Mouse (Mus musculus) neural tube, embryonic 15.5 days (tissue): ENCODE measurements at regions not wholly inside any gene's neighbourhood (a gene's known extent, or its start where the extent isn't known, plus 50 kb on each side); places are given as distances from the start of the nearest gene placed in this dataset.
"Not testable (repeated sequence)": the region's sequence is repeated elsewhere in the genome, so short reads cannot be mapped to it uniquely, and the experiment has no call there.

ENCODE experiments used
- ATAC-seq: fragments of 200-750 bp; cut with Nextera tagmentation; 2 replicates; pipeline ENCODE4 v1.8.0; 2017; ENCODE audit warnings: mild to moderate bottlenecking, moderate TSS enrichment, moderate library complexity; ENCODE audit not compliant: low FRiP score
- H3K27ac ChIP-seq: fragments of 300-500 bp; sonication (generic); replicated peaks from 2 replicates; pipeline ENCODE4 v1.5.1; 2015; ENCODE audit warnings: mild to moderate bottlenecking, inconsistent platforms
- H3K27me3 ChIP-seq: fragments of 300-500 bp; sonication (generic); replicated peaks from 2 replicates; pipeline ENCODE4 v1.6.1; 2015; ENCODE audit warnings: inconsistent platforms
- H3K36me3 ChIP-seq: fragments of 300-500 bp; sonication (generic); 2 replicates; pipeline ENCODE4 v1.6.1; 2015; ENCODE audit warnings: inconsistent platforms
- H3K4me1 ChIP-seq: fragments of 300-500 bp; sonication (generic); 2 replicates; pipeline ENCODE4 v1.6.1; 2015; ENCODE audit warnings: inconsistent platforms
- H3K4me2 ChIP-seq: fragments of 300-500 bp; sonication (generic); 2 replicates; pipeline ENCODE4 v1.6.1; 2015; ENCODE audit warnings: inconsistent platforms, mild to moderate bottlenecking, moderate library complexity
- H3K4me3 ChIP-seq: fragments of 300-500 bp; sonication (generic); replicated peaks from 2 replicates; pipeline ENCODE4 v1.5.1; 2015; ENCODE audit warnings: mild to moderate bottlenecking, inconsistent platforms
- H3K9ac ChIP-seq: fragments of 300-500 bp; sonication (generic); replicated peaks from 2 replicates; pipeline ENCODE4 v1.6.1; 2015; ENCODE audit warnings: mild to moderate bottlenecking, inconsistent platforms
- H3K9me3 ChIP-seq: fragments of 300-500 bp; sonication (generic); replicated peaks from 2 replicates; pipeline ENCODE4 v1.6.1; 2016; ENCODE audit warnings: inconsistent platforms
- WGBS: fragments of 180-500 bp; shearing (Covaris S2); methylation state at CpG from one replicate; pipeline ENCODE4 v1.1.7; 2015; ENCODE audit warnings: mixed read lengths; 5-methylcytosine and 5-hydroxymethylcytosine counted together

DNA sequence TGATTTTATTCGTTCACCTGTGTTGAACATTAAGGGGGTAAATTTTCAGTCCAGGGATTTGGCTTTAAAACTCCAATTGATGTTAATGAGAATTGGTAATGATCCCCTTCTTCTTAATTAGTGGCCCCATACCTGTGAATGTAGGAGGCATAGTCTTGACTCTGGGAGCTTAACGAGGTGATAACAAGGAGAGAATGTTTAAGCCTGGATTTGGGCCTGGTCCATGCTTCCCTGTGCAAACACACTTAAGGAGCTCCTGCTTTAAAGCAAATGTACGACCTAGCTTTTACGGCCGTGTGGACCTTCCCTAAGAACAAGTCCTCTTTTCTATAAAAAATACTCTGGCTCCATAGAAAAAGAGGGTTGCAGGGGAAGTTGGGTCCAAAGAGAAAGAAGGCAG lies 206.1 kb upstream of the Zfp770 start:
- Histone ChIP-seq H3K27me3 (no peaks in the 10 kb centered on the region), H3K27ac (no peak overlapping the region), H3K36me3 (no peaks in the 10 kb centered on the region), H3K9me3 (no peaks in the 10 kb centered on the region), H3K9ac (no peak overlapping the region), H3K4me1 (no peaks in the 10 kb centered on the region), H3K4me2 (no peak overlapping the region), H3K4me3 (no peak overlapping the region)
- 49% methylated on average over 5 of the region's 5 CpGs for WGBS
- ATAC-seq = no peak

DNA sequence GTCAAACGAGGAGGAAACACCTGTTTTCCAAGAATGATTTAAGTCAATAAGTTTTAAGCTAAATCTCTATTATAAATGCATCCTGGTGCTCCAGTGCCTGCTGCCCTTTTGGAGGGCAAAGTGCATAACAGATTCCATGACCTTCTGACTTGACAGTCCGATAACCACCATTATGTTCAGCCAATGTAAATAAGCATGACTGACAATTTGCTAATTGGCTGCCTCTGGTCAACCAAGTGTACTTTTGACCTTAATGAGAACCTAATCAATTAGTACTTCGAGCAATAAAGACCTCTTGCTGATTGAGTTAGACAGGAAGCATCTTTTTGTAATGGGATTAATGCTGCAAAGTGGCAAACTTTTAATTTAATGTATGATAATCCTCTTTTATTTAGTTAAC lies 183.3 kb upstream of the Zfp770 start:
- H3K27me3 ChIP-seq = no peaks in the 10 kb centered on the region
- no peak for ATAC-seq
- no peak overlapping the region for H3K4me2 ChIP-seq
- no peak overlapping the region for H3K4me3 ChIP-seq
- no peaks in the 10 kb centered on the region for H3K4me1 ChIP-seq
- H3K27ac ChIP-seq = no peak overlapping the region
- 47% methylated on average over 3 of the region's 3 CpGs for WGBS
- no peaks in the 10 kb centered on the region for H3K36me3 ChIP-seq
- no peak overlapping the region for H3K9ac ChIP-seq
- no peaks in the 10 kb centered on the region for H3K9me3 ChIP-seq

DNA sequence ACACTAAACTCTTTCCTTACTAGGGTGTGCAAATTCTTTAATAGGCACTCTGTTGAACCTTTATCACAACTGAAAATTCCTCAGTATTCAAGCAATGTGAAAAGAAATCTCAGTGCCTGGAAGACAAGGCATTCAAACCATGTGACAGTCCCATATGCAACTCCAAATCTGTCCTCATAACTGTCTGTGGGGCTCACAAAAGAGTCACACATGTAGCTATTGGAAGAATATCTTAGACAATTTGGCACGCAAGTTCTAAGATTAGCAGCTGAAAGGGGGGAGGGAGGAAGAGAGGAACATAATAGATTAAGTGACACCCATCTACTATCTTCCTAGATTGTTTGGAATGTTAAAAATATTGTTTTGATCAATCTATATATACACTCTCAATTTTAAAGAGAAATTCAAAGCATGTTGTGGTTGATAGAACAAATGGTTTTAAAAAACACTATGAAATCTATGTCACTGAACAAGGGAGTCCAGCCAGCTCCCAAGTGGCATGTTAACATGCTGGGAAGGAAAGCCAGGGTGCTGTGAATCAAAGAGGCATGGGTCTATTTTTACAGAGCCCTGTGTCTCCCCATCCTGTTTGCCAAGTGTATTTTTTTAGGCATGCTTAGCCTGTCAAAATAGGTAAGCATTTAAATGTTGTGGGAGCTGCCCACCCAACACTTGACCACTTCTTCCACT lies 177.7 kb upstream of the Zfp770 start:
- Histone ChIP-seq H3K4me2 (no peak overlapping the region), H3K4me1 (no peaks in the 10 kb centered on the region), H3K27ac (no peak overlapping the region), H3K27me3 (no peaks in the 10 kb centered on the region), H3K9ac (no peak overlapping the region), H3K4me3 (no peak overlapping the region), H3K36me3 (no peaks in the 10 kb centered on the region), H3K9me3 (no peaks in the 10 kb centered on the region)
- 94% methylated on average over 1 of the region's 1 CpGs for WGBS
- ATAC-seq = no peak

- no peaks in the 10 kb centered on the region for H3K9me3 ChIP-seq
- WGBS = 53% methylated on average over 7 of the region's 7 CpGs
- H3K27me3 ChIP-seq = no peaks in the 10 kb centered on the region
- H3K36me3 ChIP-seq = no peaks in the 10 kb centered on the region
- H3K4me2 ChIP-seq = no peak overlapping the region
- H3K4me1 ChIP-seq = 0 out of 2 replicates have a peak, but pooled peaks cover 4% of the 10 kb centered on the region
- H3K9ac ChIP-seq = no peak overlapping the region
- no peak overlapping the region for H3K4me3 ChIP-seq
- no peak for ATAC-seq
- H3K27ac ChIP-seq = no peak overlapping the region
Observed at GRCm38 (mm10) chr2:114373476-114373875, 172.2 kb upstream of the Zfp770 start.

DNA sequence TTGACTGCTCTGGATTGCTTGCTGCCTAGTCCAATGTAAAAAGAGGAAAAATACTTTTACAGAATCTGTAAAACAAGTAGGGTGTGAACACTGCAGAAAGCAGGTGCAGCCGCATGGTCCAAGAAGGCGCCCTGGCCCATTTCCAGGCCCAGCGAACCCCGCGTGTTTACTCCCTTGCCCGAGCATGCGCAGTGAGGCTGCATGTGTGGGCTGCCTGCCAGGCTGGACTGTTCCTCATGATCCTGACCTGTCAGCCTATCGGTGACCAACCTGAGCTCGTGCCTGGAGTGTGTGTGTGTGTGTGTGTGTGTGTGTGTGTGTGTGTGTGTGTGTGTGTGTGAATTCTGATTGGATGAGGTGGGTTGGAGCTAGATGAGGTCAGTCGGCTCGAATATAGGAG lies 152.6 kb upstream of the Zfp770 start:
- H3K4me2 ChIP-seq, H3K4me1 ChIP-seq, H3K27me3 ChIP-seq, H3K9ac ChIP-seq, H3K4me3 ChIP-seq, H3K27ac ChIP-seq, H3K36me3 ChIP-seq, H3K9me3 ChIP-seq, ATAC-seq: not testable (repeated sequence)
- 77% methylated on average over 11 of the region's 11 CpGs for WGBS

DNA sequence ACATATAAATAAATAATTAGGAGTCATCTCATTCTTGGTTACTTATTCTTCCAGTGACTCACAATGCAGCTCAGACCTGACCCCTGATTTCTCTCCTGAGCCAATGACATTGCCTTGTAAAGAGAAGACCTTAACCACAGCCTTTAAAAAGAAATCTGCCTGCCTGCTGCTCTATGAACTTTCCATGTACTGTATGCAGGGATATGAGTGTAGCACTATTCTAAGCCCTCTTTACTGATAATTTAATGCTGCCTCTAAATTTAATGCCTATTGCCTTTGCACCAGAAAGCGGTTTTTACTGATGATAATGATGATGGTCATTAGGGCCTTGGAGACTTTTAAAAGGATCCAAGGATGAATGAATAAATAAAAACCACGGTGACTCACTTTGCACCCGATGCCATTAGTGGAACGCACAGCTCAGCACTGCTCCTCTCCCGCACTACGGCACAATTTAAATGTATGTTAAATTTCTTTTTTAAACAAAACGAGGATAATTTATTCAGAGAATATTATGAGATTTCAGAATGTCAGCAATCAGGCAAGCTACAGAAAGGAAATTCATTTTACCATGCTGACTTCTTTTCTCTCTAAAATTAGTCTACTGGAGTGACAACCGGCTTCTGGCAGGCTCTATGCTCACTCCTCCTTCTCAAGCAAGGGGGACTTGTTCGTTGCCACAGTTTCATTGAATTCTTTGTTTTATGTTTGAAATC lies 139.5 kb upstream of the Zfp770 start:
- Histone ChIP-seq H3K36me3 (no peaks in the 10 kb centered on the region), H3K4me1 (no peaks in the 10 kb centered on the region), H3K27ac (no peak overlapping the region), H3K4me2 (peak overlapping the region; percentile 23; the same call in 1 of the 2 replicates), H3K4me3 (no peak overlapping the region), H3K9ac (no peak overlapping the region), H3K27me3 (no peaks in the 10 kb centered on the region), H3K9me3 (no peaks in the 10 kb centered on the region)
- WGBS = 47% methylated on average over 9 of the region's 9 CpGs
- ATAC-seq = no peak

GRCm38 (mm10) chr2:114301746-114302145 lies 100.5 kb upstream of the Zfp770 start:
- Histone ChIP-seq H3K9ac (no peak overlapping the region), H3K4me3 (no peak overlapping the region), H3K9me3 (no peaks in the 10 kb centered on the region), H3K4me2 (no peak overlapping the region), H3K27me3 (no peaks in the 10 kb centered on the region), H3K36me3 (no peaks in the 10 kb centered on the region), H3K4me1 (no peaks in the 10 kb centered on the region), H3K27ac (no peak overlapping the region)
- 82% methylated on average over 3 of the region's 3 CpGs for WGBS
- ATAC-seq = no peak

GRCm38 (mm10) chr2:114295110-114295509 lies 93.8 kb upstream of the Zfp770 start:
- no peaks in the 10 kb centered on the region for H3K27me3 ChIP-seq
- no peaks in the 10 kb centered on the region for H3K9me3 ChIP-seq
- H3K4me2 ChIP-seq = no peak overlapping the region
- ATAC-seq = no peak
- no peak overlapping the region for H3K9ac ChIP-seq
- no peak overlapping the region for H3K4me3 ChIP-seq
- WGBS = 80% methylated on average over 1 of the region's 1 CpGs
- no peaks in the 10 kb centered on the region for H3K36me3 ChIP-seq
- no peaks in the 10 kb centered on the region for H3K4me1 ChIP-seq
- H3K27ac ChIP-seq = no peak overlapping the region

- Histone ChIP-seq H3K9ac (no peak overlapping the region), H3K4me1 (no peaks in the 10 kb centered on the region), H3K27me3 (no peaks in the 10 kb centered on the region), H3K4me3 (no peak overlapping the region), H3K27ac (no peak overlapping the region), H3K9me3 (no peaks in the 10 kb centered on the region), H3K4me2 (no peak overlapping the region), H3K36me3 (no peaks in the 10 kb centered on the region)
- WGBS = 88% methylated on average over 5 of the region's 5 CpGs
- no peak for ATAC-seq
Observed at GRCm38 (mm10) chr2:114291387-114291786, 90.1 kb upstream of the Zfp770 start.

GRCm38 (mm10) chr2:114275536-114275935 lies 74.3 kb upstream of the Zfp770 start:
- H3K27me3 ChIP-seq = no peaks in the 10 kb centered on the region
- H3K9me3 ChIP-seq = no peaks in the 10 kb centered on the region
- H3K9ac ChIP-seq = no peak overlapping the region
- H3K4me2 ChIP-seq = no peak overlapping the region
- H3K4me3 ChIP-seq = no peak overlapping the region
- ATAC-seq = no peak
- no peaks in the 10 kb centered on the region for H3K36me3 ChIP-seq
- H3K4me1 ChIP-seq = no peaks in the 10 kb centered on the region
- no peak overlapping the region for H3K27ac ChIP-seq

DNA sequence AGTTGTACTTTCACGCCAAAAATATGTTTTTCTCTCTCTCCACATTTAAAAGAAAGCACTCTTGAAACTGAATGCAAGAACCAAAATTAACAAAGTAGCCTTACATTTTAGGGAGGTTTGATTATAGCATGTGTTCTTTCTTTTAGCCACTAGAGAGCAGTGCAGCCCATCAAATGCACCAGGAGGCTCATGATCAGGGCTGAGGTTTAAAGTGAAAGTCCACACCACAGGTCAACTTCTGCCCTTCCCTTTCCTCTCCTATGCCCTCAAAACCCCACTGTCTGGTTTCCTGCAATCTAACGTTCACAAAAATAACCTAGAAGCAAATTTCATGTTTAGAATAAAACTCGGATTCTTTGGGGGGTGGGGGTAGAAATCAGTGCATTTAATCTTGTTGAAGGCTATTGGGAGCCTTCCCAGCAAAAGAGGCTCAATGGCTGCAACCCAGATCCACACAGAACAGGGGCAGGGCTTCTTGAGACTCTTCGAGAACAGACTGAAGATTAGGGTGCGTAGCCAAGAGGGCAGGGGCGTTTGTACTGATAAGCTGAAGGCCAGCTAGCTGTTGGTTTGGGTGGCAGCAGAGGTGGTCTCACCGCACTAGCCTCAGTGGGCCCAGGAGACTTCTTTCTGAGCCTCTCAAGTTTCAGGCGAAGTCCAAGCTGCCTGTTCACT lies 59.3 kb upstream of the Zfp770 start:
- Histone ChIP-seq H3K27me3 (peaks cover 13% of the 10 kb centered on the region), H3K36me3 (no peaks in the 10 kb centered on the region), H3K4me2 (0 out of 2 replicates have a peak overlapping the region, but pooled peaks have one; percentile 17), H3K4me1 (0 out of 2 replicates have a peak, but pooled peaks cover 4% of the 10 kb centered on the region), H3K9ac (no peak overlapping the region), H3K27ac (no peak overlapping the region), H3K9me3 (no peaks in the 10 kb centered on the region), H3K4me3 (no peak overlapping the region)
- WGBS = 44% methylated on average over 8 of the region's 8 CpGs
- ATAC-seq = peak; percentile 77; the same call in 1 of the 2 replicates

GRCm38 (mm10) chr2:114259539-114259938 lies 58.3 kb upstream of the Zfp770 start:
- no peak for ATAC-seq
- WGBS = 80% methylated on average over 4 of the region's 4 CpGs
- H3K36me3 ChIP-seq = no peaks in the 10 kb centered on the region

More at GRCm38 (mm10) chr2:114259539-114259938, 58.3 kb upstream of the Zfp770 start:
- Histone ChIP-seq H3K4me2 (no peak overlapping the region), H3K4me3 (no peak overlapping the region), H3K27me3 (peaks cover 13% of the 10 kb centered on the region), H3K27ac (no peak overlapping the region), H3K4me1 (0 out of 2 replicates have a peak, but pooled peaks cover 4% of the 10 kb centered on the region), H3K9ac (no peak overlapping the region), H3K9me3 (no peaks in the 10 kb centered on the region)
